Mouse (Mus musculus): ENCODE measurements at regions not wholly inside any gene's neighbourhood (a gene's known extent, or its start where the extent isn't known, plus 50 kb on each side); places are given as distances from the start of the nearest gene placed in this dataset.

DNA sequence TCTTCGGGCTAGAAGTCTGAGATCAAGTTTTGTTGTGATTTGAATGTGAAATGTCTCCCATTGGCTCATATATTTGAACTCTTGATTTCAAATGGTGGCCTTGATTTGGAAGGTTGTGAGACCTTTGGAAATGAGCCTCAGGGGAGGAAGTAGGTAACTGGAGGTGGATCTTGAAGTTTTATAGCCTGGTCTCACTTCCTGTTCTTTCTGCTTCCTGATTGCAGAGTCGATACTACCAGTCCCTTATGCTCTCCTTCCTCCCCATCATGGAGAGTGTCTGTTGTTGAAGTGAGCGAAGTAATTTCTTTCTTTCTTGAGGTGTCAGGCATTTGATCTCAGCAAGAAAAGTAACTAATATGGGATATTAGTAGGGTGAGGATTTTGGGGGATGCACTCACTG, 158.5 kb downstream of the Arrdc3 start:
- TF ChIP-seq CTCF (conservative IDR thresholded peaks at IDR 0.05; ENCODE audit: low read length): no peak
- TF ChIP-seq NANOG (IDR thresholded peaks at IDR 0.05; ENCODE audit: borderline replicate concordance, low read length): no peak

Data from E14TG2a.4 (cell line).